Mouse (Mus musculus) heart, postnatal 14 days (tissue): ENCODE data around the gene Sfi1. TPM values are rescaled to one million over a fixed set of nuclear protein-coding genes. Genes with fewer than 3 reads are reported as not detected.
"Not testable (repeated sequence)": the region's sequence is repeated elsewhere in the genome, so short reads cannot be mapped to it uniquely, and the experiment has no call there.

Experiments used
- DNase-seq, 2 experiments: peaks; one replicate each; pipeline ENCODE4 v3.0.0; 2021 to 2022
- intact Hi-C: fragments of 180-260 bp; cut with DNase I; formaldehyde crosslinking; loops from one replicate; pipeline ENCODE4 v1.15.1; 2025
- total RNA-seq, 2 experiments: library from RNA; stranded (reverse); gene quantifications; 2 replicates each; pipeline ENCODE4 v1.2.3; 2021

Sfi1 gene
- total RNA-seq, 2 experiments from 2014 or later = 22.6 to 24.0 TPM

- DNase-seq, intact Hi-C loops: not testable (repeated sequence)
Measured at GRCm38 (mm10) chr11:3124932-3125810, 68.1 kb downstream of the Sfi1 start.

- DNase-seq = no peak
- intact Hi-C loops = no loop called here
Measured at GRCm38 (mm10) chr11:3114403-3114802, 78.9 kb downstream of the Sfi1 start.

DNA sequence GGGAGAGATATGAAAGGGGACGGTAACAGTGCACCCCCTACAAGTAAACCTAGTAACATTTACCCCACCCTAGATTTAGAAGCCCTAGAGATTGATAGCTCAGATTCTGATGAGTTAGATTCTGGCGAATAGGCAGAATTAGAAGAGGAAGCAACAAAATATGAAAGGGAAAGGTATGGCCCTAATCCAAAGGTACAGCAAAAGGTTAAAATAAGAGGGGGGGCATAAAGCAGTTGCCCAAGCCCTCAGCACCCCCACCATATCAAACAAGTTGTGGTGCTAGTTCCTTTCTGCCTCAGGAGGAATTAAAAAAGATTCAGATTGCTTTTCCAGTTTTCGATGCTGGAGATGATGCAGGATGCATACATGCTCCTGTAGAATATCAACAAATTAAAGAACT lies 87.1 kb downstream of the Sfi1 start:
- intact Hi-C loops = no loop called here
- DNase-seq = no peak

GRCm38 (mm10) chr11:3105261-3105731 lies 88.0 kb downstream of the Sfi1 start:
- no peak for DNase-seq
- intact Hi-C loops = no loop called here

GRCm38 (mm10) chr11:3104501-3105260 lies 88.6 kb downstream of the Sfi1 start:
- DNase-seq, intact Hi-C loops: not testable (repeated sequence)

DNA sequence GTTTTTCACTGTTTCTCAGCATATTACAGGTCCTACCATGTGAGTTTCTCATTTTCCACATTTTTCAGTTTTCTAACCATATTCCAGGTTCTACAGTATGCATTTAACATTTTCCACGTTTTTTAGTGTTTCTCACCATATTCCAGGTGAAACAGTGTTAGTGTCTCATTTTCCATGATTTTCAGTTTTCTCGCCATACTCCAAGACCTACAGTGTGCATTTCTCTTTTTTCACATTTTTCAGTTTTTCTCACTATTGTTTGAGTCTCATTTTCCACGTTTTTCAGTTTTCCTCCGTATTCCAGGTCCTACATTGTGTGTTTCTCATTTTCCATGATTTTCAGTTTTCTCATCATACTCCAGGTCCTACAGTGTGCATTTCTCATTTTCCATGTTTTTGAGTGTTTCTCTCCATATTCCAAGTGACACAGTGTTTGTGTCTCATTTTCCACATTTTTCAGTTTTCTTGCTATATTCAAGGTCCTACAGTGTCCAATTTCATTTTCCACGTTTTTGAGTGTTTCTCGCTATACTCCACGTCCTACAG lies 89.6 kb downstream of the Sfi1 start:
- DNase-seq = no peak
- intact Hi-C loops = no loop called here

DNA sequence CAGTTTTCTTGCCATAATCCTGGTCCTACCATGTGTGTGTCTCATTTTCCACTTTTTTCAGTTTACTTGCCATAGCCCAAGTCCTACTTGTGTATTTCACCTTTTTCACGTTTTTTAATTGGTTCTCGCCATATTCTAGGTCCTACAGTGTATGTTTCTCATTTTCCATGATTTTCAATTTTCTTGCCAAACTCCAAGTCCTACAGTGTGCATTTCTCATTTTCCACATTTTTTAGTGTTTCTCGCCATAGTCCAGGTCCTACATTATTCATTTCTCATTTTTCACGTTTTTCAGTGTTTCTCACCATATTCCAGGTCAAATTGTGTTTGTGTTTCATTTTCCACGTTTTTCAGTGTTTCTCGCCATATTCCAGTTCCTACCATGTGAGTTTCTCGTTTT lies 90.6 kb downstream of the Sfi1 start:
- DNase-seq, intact Hi-C loops: not testable (repeated sequence)

- no peak for DNase-seq
- intact Hi-C loops = no loop called here
Measured at GRCm38 (mm10) chr11:3101875-3102494, 91.3 kb downstream of the Sfi1 start.

DNA sequence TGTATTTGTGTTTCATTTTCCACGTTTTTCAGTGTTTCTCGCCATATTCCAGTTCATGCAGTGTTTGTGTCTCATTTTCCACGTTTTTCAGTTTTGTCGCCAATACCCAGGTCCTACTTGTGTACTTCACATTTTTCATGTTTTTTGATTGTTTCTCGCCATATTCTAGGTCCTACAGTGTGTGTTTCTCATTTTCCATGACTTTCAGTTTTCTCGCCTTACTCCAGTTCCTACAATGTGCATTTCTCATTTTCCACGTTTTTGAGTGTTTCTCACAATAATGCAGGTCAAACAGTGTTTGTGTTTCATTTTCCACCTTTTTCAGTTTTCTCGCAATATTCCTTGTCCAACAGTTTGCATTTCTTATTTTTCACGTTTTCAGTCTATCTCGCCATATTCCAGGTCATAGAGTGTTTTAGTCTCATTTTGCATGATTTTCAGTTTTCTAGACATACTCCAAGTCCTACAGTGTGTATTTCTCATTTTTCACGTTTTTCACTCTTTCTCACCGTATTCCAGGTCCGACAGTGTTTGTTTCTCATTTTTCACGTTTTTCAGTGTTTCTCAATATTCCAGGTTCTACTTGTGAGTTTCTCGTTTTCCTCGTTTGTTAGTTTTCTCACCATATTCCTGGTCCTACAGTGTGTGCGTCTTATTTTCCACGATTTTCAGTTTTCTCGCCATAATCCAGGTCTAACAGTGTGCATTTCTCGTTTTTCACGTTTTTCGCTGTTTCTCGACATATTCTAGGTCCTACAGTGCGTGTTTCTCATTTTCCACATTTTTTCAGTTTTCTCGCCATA lies 92.0 kb downstream of the Sfi1 start:
- intact Hi-C loops = no loop called here
- DNase-seq = no peak

DNA sequence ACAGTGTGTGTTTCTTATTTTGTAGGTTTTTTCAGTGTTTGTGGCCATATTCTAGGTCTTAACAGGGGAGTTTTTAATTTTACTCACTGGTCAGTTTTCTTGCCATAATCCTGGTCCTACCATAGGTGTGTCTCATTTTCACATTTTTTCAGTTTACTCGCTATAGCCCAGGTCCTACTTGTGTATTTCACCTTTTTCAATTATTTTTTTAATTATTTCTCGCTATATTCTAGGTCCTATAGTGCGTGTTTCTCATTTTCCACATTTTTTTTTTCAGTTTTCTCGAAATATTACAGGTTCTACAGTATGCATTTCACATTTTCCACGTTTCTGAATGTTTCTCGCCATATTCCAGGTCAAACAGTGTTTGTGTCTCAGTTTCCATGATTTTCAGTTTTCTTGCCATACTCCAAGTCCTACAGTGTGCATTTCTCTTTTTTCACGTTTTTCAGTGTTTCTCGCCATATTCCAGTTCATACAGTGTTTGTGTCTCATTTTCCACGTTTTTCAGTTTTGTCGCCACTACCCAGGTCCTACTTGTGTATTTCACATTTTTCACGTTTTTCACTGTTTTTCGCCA lies 93.1 kb downstream of the Sfi1 start:
- intact Hi-C loops, DNase-seq: not testable (repeated sequence)

Other genes starting within 250 kb of the Sfi1 start
- gene Eif4enif1, start 8.9 kb upstream of the Sfi1 start, total RNA-seq = 10 to 100 TPM; 41.5 to 43.0 TPM
- 10 to 100 TPM; 58.5 to 63.1 TPM for gene Drg1, start 73.0 kb upstream of the Sfi1 start, total RNA-seq
- gene Patz1, start 95.4 kb upstream of the Sfi1 start, total RNA-seq = 10 to 100 TPM; 26.6 to 30.4 TPM
- gene Pik3ip1, start 136.9 kb upstream of the Sfi1 start, total RNA-seq = 10 to 100 TPM; 34.0 to 39.8 TPM
- 10 to 100 TPM; 21.6 to 24.9 TPM for gene Limk2, start 215.7 kb upstream of the Sfi1 start, total RNA-seq